Mouse (Mus musculus) brain, embryonic 18.5 days (tissue): ENCODE results near the gene Gm20855.
"Not testable (repeated sequence)": the region's sequence is repeated elsewhere in the genome, so short reads cannot be mapped to it uniquely, and the experiment has no call there.

Source experiments
- DNase-seq: peaks from one replicate; pipeline ENCODE4 v3.0.0-alpha.2; 2012; ENCODE audit warnings: low read depth, low spot score

Gene Gm20855

DNA sequence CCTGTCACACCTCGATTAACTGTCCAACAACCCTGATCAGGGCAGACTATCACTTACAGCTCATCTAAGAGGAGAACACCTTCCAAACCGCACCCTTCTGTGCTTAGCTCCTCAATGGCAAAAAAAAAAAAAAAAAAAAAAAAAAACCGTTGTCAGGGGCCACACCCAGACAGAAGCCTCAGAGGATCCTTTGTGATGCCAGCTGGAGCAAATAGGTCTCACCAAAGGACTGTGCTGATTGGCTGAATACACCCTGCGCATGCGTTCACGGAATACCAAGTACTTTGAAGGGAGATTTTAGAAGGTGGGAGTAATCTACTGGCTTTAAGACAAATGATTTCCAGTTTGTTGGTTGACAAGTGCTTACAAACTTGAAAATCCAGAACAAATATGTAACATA, at the start of gene Gm20855:
Gm20855 (minus strand) TSS at position 101 of the 400 bp plus-strand sequence.
- DNase-seq: not testable (repeated sequence)
